Mouse (Mus musculus) limb, embryonic 15.5 days (tissue): ENCODE data around the gene Gnat2. TPM values are rescaled to one million over a fixed set of nuclear protein-coding genes. Genes with fewer than 3 reads are reported as not detected.

ENCODE experiments used
- ATAC-seq: fragments of 200-750 bp; cut with Nextera tagmentation; 2 replicates; pipeline ENCODE4 v1.8.0; 2017; ENCODE audit warnings: low read depth, moderate TSS enrichment; ENCODE audit not compliant: insufficient number of reproducible peaks, low FRiP score, low TSS enrichment
- H3K27ac ChIP-seq: fragments of 300-500 bp; sonication (generic); 2 replicates; pipeline ENCODE4 v1.5.1; 2015; ENCODE audit warnings: moderate library complexity, mild to moderate bottlenecking, inconsistent platforms
- H3K27me3 ChIP-seq: fragments of 300-500 bp; sonication (generic); 2 replicates; pipeline ENCODE4 v1.6.1; 2015; ENCODE audit warnings: inconsistent platforms
- H3K36me3 ChIP-seq: fragments of 300-500 bp; sonication (generic); 2 replicates; pipeline ENCODE4 v1.6.1; 2015; ENCODE audit warnings: inconsistent platforms
- H3K4me1 ChIP-seq: fragments of 300-500 bp; sonication (generic); 2 replicates; pipeline ENCODE4 v1.6.1; 2015; ENCODE audit warnings: inconsistent platforms
- H3K4me2 ChIP-seq: fragments of 300-500 bp; sonication (generic); 2 replicates; pipeline ENCODE4 v1.6.1; 2015; ENCODE audit warnings: mild to moderate bottlenecking, inconsistent platforms
- H3K4me3 ChIP-seq: fragments of 300-500 bp; sonication (generic); 2 replicates; pipeline ENCODE4 v1.5.1; 2015; ENCODE audit warnings: mild to moderate bottlenecking, inconsistent platforms
- H3K9ac ChIP-seq: fragments of 300-500 bp; sonication (generic); 2 replicates; pipeline ENCODE4 v1.6.1; 2015; ENCODE audit warnings: inconsistent platforms
- H3K9me3 ChIP-seq: fragments of 300-500 bp; sonication (generic); 2 replicates; pipeline ENCODE4 v1.6.1; 2016; ENCODE audit warnings: inconsistent platforms
- WGBS: fragments of 180-500 bp; shearing (Covaris S2); methylation state at CpG from one replicate; pipeline ENCODE4 v1.1.7; 2015; 5-methylcytosine and 5-hydroxymethylcytosine counted together
- polyA plus RNA-seq: library from polyadenylated mRNA; unstranded; fragments of >200 nt; fragmentation: Nextera tagmentation; extraction: Ambion mirVana; gene quantifications from 2 replicates; pipeline ENCODE4 v1.2.1, GENCODE M21; 2015

Gnat2 gene
- polyA plus RNA-seq, 1 experiment from 2014 or later, result 0.67 TPM

GRCm38 (mm10) chr3:108085721-108086469 is 6.7 kb upstream of the Gnat2 start:
- Histone ChIP-seq H3K4me1 (peaks cover 74% of the 10 kb centered on the region), H3K9me3 (no peaks in the 10 kb centered on the region), H3K27me3 (no peaks in the 10 kb centered on the region), H3K9ac (peak overlapping the region; percentile 69), H3K36me3 (peaks cover under 1% of the 10 kb centered on the region; the same call in 1 of the 2 replicates), H3K4me2 (peak overlapping the region; percentile 99), H3K27ac (peak overlapping the region; percentile 89), H3K4me3 (peak overlapping the region; percentile 68)
- ATAC-seq, result peak; percentile 76
- WGBS, result under 1% methylated on average over 31 of the region's 31 CpGs

- no peaks in the 10 kb centered on the region for H3K27me3 ChIP-seq
- peak within 1 kb of the TSS; percentile 99 for H3K4me2 ChIP-seq
- peak within 1 kb of the TSS; percentile 68 for H3K4me3 ChIP-seq
- peak within 1 kb of the TSS; percentile 89 for H3K27ac ChIP-seq
- H3K4me1 ChIP-seq, result peaks cover 69% of the 10 kb centered on the region
- peak; percentile 16 for ATAC-seq
- H3K36me3 ChIP-seq, result no peaks in the 10 kb centered on the region
- H3K9me3 ChIP-seq, result no peaks in the 10 kb centered on the region
- WGBS, result under 1% methylated on average over 26 of the region's 29 CpGs
- H3K9ac ChIP-seq, result peak within 1 kb of the TSS; percentile 69
Measured at GRCm38 (mm10) chr3:108086470-108086979, 6.1 kb upstream of the Gnat2 start, which contains the start of gene Ampd2. Gene Ampd2, minus strand, starts transcription at chr3:108086651.

GRCm38 (mm10) chr3:108087329-108087728 is 5.3 kb upstream of the Gnat2 start:
- no peaks in the 10 kb centered on the region for H3K27me3 ChIP-seq
- H3K9ac ChIP-seq, result no peak overlapping the region
- peaks cover 61% of the 10 kb centered on the region for H3K4me1 ChIP-seq
- no peaks in the 10 kb centered on the region for H3K9me3 ChIP-seq
- H3K36me3 ChIP-seq, result no peaks in the 10 kb centered on the region
- WGBS, result 87% methylated on average over 3 of the region's 3 CpGs
- no peak overlapping the region for H3K4me3 ChIP-seq
- H3K4me2 ChIP-seq, result peak overlapping the region; percentile 99; the same call in 1 of the 2 replicates
- ATAC-seq, result no peak
- peak overlapping the region; percentile 13; the same call in 1 of the 2 replicates for H3K27ac ChIP-seq

GRCm38 (mm10) chr3:108088842-108089380 is 3.7 kb upstream of the Gnat2 start:
- Histone ChIP-seq H3K9ac (no peak overlapping the region), H3K4me3 (no peak overlapping the region), H3K4me2 (no peak overlapping the region), H3K27me3 (no peaks in the 10 kb centered on the region), H3K4me1 (peaks cover 45% of the 10 kb centered on the region), H3K27ac (peak overlapping the region; percentile 12; the same call in 1 of the 2 replicates), H3K9me3 (no peaks in the 10 kb centered on the region), H3K36me3 (no peaks in the 10 kb centered on the region)
- WGBS, result 34% methylated on average over 5 of the region's 5 CpGs
- no peak for ATAC-seq

GRCm38 (mm10) chr3:108089916-108090315 is 2.7 kb upstream of the Gnat2 start:
- Histone ChIP-seq H3K27ac (no peak overlapping the region), H3K4me1 (peaks cover 35% of the 10 kb centered on the region), H3K9me3 (no peaks in the 10 kb centered on the region), H3K9ac (no peak overlapping the region), H3K4me3 (no peak overlapping the region), H3K27me3 (no peaks in the 10 kb centered on the region), H3K36me3 (no peaks in the 10 kb centered on the region), H3K4me2 (no peak overlapping the region)
- 32% methylated on average over 2 of the region's 2 CpGs for WGBS
- ATAC-seq, result no peak

GRCm38 (mm10) chr3:108090561-108090960 is 2.0 kb upstream of the Gnat2 start:
- no peak for ATAC-seq
- 69% methylated on average over 2 of the region's 2 CpGs for WGBS
- Histone ChIP-seq H3K4me2 (no peak overlapping the region), H3K27me3 (no peaks in the 10 kb centered on the region), H3K4me1 (peaks cover 33% of the 10 kb centered on the region), H3K9me3 (no peaks in the 10 kb centered on the region), H3K27ac (no peak overlapping the region), H3K9ac (no peak overlapping the region), H3K36me3 (no peaks in the 10 kb centered on the region), H3K4me3 (no peak overlapping the region)

GRCm38 (mm10) chr3:108092030-108092429 is 559 bp upstream of the Gnat2 start:
- Histone ChIP-seq H3K9me3 (no peaks in the 10 kb centered on the region), H3K27ac (no peak overlapping the region), H3K9ac (no peak overlapping the region), H3K4me3 (no peak overlapping the region), H3K27me3 (no peaks in the 10 kb centered on the region), H3K4me2 (no peak overlapping the region), H3K4me1 (peaks cover 23% of the 10 kb centered on the region), H3K36me3 (no peaks in the 10 kb centered on the region)
- no peak for ATAC-seq
- 70% methylated on average over 6 of the region's 6 CpGs for WGBS

GRCm38 (mm10) chr3:108093306-108093705 is 717 bp downstream of the Gnat2 start:
- no peak overlapping the region for H3K9ac ChIP-seq
- no peak for ATAC-seq
- no peak overlapping the region for H3K27ac ChIP-seq
- WGBS, result 61% methylated on average over 6 of the region's 6 CpGs
- H3K36me3 ChIP-seq, result no peaks in the 10 kb centered on the region
- H3K27me3 ChIP-seq, result no peaks in the 10 kb centered on the region
- no peak overlapping the region for H3K4me2 ChIP-seq
- H3K4me1 ChIP-seq, result peaks cover 15% of the 10 kb centered on the region
- no peaks in the 10 kb centered on the region for H3K9me3 ChIP-seq
- no peak overlapping the region for H3K4me3 ChIP-seq

- Histone ChIP-seq H3K4me1 (peaks cover 10% of the 10 kb centered on the region), H3K9ac (no peak overlapping the region), H3K4me2 (no peak overlapping the region), H3K27ac (no peak overlapping the region), H3K27me3 (no peaks in the 10 kb centered on the region), H3K4me3 (no peak overlapping the region), H3K9me3 (no peaks in the 10 kb centered on the region), H3K36me3 (no peaks in the 10 kb centered on the region)
- WGBS, result 67% methylated on average over 1 of the region's 1 CpGs
- no peak for ATAC-seq
Measured at GRCm38 (mm10) chr3:108094146-108094545, 1.6 kb downstream of the Gnat2 start.

GRCm38 (mm10) chr3:108094976-108095760 is 2.6 kb downstream of the Gnat2 start:
- no peak for ATAC-seq
- whole genome bisulfite sequencing, result 91% methylated on average over 12 of the region's 12 CpGs
- H3K4me3 ChIP-seq, result no peak overlapping the region
- no peak overlapping the region for H3K9ac ChIP-seq
- H3K27me3 ChIP-seq, result no peaks in the 10 kb centered on the region
- H3K27ac ChIP-seq, result no peak overlapping the region
- H3K4me1 ChIP-seq, result peaks cover 2% of the 10 kb centered on the region; the same call in 1 of the 2 replicates
- no peaks in the 10 kb centered on the region for H3K36me3 ChIP-seq
- H3K4me2 ChIP-seq, result no peak overlapping the region
- H3K9me3 ChIP-seq, result no peaks in the 10 kb centered on the region

GRCm38 (mm10) chr3:108096226-108096625 is 3.6 kb downstream of the Gnat2 start:
- Histone ChIP-seq H3K4me3 (no peak overlapping the region), H3K36me3 (no peaks in the 10 kb centered on the region), H3K4me2 (no peak overlapping the region), H3K4me1 (no peaks in the 10 kb centered on the region), H3K9me3 (no peaks in the 10 kb centered on the region), H3K27me3 (no peaks in the 10 kb centered on the region), H3K27ac (no peak overlapping the region), H3K9ac (no peak overlapping the region)
- ATAC-seq, result no peak
- WGBS, result 61% methylated on average over 8 of the region's 8 CpGs
